Mouse (Mus musculus): ENCODE results near the gene Gm42791.

The Gm42791 gene

DNA sequence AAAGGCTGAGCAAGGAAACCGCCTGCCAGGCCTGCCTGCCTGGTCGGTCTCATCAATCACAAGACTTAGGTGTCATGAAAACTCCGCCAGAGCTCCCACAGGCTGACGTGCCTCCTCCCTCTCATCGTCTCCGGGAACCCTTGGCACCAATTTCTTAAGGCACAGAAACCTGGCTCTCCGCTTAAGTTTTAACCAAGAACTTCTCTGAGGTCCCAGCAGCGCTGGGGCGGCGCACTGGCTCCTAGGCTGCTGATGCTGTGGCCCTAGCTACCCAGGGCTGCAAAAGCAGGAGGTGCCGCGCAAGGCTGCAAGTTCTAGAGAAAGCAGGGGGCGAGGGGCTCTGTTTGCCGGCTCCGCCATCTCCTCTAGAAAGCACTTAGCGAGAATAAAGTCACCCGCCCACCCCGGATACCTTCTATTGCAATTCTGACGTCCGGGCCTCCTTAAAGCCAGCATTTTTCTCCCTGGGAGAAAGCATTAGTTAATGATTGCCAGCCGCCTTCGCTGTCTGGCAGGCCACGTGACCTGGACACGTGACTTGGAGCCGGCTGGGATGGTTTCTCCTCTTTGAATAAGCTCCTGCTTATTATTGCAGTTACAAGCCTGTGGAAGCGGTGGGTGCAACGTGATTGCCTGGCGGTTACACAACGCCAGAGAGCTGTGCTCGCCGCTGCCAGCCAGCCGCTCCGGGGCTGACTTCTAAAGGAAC lies at the start of gene Gm42791:
TSS of gene Gm42791 (minus strand) at position 442 of the 709 bp plus-strand sequence.
- peak; percentile 99 for DNase-seq

- no peak for DNase-seq
Observed at GRCm38 (mm10) chr5:149044067-149044466, 49.1 kb upstream of the Gm42791 start.

- DNase-seq, result no peak
Observed at GRCm38 (mm10) chr5:149043240-149043639, 48.3 kb upstream of the Gm42791 start.

GRCm38 (mm10) chr5:149039825-149040224 lies 44.9 kb upstream of the Gm42791 start:
- DNase-seq, result no peak

- DNase-seq, result peak; percentile 92
Observed at GRCm38 (mm10) chr5:149037729-149038128, 42.8 kb upstream of the Gm42791 start.

- no peak for DNase-seq
Observed at GRCm38 (mm10) chr5:149036920-149037319, 42.0 kb upstream of the Gm42791 start.

DNA sequence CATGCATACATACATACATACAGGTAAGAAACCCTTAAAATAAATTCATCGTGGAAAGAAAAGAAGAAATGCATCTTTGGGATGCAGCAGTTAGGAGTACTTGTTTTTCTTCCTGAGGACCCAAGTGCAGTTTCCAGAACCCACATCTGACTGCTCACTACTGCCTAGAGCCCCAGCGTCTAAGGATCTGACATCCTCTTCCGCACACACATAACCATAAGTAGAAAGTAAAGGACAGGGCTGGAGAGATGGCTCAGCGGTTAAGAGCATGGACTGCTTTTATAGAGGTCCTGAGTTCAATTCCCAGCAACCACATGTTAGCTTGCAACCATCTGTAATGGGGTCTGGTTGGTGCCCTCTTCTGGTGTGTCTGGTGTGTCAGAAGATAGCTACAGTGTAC lies 37.5 kb upstream of the Gm42791 start:
- DNase-seq, result no peak

DNA sequence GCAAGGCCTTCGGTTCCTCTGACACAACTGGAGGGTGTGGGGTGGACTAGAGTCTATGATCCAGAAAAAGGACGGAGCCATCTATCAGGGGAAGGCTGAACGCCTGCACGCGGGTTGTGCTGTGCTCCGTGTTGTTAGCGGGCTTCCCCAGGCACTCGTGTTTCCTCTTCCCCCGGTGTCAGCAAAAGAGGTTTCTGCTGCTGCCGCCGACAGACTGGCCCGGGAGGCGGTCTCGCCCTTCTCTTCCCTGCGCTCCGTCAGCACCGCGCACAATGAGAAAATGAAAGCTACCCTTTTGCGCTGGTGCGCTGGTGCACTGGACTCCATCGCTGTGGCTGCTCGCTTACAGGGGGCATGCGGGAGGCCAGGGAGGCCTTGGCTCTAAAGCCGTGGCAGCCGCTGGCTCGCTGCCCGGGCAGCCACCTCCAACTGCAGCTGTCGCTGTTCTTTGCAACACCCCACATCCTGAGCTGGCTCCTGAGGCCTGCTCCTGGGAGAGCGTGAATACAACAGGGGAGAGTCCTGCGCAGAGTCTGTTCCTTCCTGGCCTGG lies 36.3 kb upstream of the Gm42791 start:
- DNase-seq, result peak; percentile 64

DNA sequence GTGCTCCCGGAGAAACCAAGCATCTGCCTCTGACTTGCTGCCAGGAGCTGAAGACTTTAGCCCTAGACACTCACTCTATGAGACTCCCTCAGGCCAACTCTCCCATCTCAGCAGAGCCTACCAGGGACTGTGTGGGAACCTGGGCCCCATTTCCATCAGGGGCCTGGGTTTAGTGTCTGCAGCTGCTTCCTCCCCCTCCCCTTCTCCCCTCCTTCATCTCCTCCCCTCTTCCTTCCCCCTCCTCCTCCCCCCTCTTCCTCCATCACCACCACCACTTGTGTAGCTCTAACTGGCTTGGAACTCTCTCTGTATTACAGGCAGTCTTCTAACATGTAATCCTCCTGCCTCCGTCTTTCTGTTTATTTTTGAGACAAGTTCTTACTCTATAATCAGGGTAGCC lies 35.2 kb upstream of the Gm42791 start:
- no peak for DNase-seq

DNA sequence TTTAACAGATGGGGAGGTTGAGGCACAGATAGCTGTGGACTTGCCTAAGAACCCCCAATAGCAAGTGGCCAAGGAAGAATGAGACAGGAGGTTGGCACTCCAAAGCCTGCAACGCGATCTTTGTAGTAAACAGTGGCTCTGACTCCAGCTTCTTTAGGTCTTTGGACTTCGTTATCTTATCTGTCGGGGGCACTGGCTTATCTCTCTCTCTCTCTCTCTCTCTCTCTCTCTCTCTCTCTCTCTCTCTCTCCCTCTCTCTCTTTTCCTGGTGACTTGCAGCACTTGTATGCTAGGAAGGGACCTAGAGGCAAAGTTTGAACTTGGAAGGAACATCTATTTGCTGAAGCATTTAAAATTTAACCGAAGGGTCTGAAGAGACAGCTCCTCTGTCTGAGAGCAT lies 33.4 kb upstream of the Gm42791 start:
- DNase-seq, result no peak

GRCm38 (mm10) chr5:149027389-149027788 lies 32.4 kb upstream of the Gm42791 start:
- no peak for DNase-seq

DNA sequence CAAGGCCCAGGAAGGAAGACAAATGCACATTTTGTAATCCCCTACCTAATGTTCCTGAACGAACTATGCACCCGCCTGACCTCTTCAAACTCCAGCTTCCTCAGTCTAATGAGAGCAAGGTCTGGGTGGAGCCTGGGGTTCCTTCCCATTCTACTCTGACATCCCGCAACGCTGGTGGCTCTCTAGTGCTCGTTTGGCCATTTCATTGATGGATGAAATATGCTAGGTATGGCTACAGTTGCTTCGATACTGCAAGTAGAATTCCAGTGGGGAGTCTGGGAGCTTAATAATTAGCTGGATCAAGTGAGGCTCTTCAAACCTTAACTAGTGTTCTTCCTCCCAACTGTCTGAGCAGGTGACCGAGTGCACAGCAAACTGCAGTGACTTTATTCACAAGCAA lies 26.2 kb upstream of the Gm42791 start:
- DNase-seq, result peak; percentile 54

- no peak for DNase-seq
Observed at GRCm38 (mm10) chr5:149020681-149021062, 25.7 kb upstream of the Gm42791 start.

DNA sequence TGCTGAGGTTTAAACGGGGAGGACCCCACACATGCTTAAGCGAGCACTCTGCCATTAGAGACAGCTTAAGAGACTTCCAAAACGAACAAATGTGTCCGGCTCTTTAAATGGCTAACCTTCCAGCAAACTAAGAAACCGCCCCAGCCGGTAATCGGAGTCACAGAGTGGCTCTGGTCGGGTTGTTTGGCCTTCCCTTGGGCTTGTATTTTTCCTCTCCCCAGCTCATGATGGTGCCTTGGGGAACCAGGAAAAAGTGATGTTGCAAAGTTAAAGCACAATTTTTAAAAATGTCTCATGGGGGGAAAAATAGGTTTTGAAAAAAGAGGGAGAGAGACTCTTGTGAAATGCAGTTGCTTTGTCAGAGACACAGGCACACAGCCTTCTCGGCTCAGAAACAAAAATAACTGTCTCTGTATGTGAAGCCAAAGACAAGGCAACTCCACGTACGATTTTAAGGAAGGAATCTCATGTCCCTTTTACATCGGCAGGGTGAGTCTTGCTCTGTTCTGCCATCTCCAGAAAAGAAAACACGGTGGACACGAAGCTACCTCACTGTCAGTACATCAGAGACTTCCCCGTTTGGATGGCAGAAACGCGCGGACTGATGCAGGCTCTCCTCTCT lies 25.2 kb upstream of the Gm42791 start:
- no peak for DNase-seq

GRCm38 (mm10) chr5:149017666-149018415 lies 22.9 kb upstream of the Gm42791 start:
- DNase-seq, result no peak

DNA sequence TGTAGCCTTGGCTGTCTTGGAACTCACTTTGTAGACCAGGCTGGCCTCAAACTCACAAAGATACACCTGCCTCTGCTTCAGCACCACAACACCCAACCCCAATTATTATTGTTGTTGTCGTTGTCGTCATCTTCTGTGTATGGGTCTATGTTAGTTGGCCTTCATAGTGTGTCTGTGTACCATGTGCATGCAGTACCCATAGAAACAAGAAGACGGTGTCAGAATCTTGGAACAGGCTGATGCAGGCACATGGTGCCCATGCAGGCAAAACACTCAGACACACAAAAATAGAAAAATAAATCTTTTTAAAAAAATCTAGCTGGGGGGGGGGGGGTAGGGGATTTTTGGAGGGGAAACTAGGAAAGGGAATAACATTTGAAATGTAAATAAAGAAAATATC lies 22.2 kb upstream of the Gm42791 start:
- no peak for DNase-seq

- no peak for DNase-seq
Observed at GRCm38 (mm10) chr5:149016261-149016660, 21.3 kb upstream of the Gm42791 start.

- DNase-seq, result peak; percentile 28
Observed at GRCm38 (mm10) chr5:149015335-149016201, 20.6 kb upstream of the Gm42791 start.

- DNase-seq, result no peak
Observed at GRCm38 (mm10) chr5:149014600-149015268, 19.8 kb upstream of the Gm42791 start.

DNA sequence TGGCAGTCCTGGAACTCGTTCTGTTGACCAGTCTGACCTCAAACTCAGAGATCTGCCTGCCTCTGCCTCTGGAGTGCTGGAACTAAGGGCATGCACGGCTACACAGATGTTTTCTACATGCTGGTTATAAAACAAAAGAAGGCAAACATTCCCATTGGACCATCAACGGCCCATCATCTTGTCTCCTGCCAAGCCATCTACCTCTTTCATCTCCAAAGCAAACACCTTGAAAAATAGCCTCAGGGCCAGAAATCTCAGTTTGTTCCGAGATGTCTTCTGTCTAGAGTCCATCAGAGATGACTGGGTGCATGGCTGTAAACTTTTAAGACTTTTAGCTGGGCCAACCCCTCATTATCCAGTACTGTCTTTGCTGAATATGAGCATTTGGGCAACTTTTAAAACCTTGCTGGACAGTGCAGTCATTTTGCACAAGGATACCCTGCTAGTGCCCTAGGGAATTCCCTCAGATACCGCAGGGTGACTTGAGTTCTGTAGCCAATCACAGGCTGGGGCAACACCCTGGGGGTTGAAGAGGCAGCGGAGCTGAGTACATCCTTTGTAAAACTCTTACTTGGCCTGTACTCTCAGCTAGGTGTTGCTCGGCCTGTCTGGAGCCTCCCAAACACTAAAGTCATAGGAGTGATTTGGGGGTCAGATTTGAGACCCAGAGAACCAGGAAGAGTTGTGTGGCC lies 19.0 kb upstream of the Gm42791 start:
- DNase-seq, result no peak

GRCm38 (mm10) chr5:149009111-149009510 lies 14.2 kb upstream of the Gm42791 start:
- no peak for DNase-seq

DNA sequence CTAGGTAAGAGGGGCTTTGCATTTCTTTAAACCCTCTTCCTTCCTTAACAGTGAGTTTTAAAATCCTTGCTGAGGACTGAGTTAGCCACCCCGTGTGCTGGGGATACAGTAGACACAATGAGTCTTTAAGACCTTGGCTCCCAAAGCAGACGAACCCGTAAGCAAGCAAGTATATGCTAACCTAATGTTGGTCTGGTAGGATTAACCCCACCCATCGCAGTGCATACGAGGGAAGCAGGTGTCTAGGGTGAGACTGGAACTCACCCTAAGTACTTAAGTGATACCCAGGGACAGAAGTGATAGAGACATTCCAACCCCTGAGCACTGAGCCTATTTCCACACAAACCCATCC lies 12.3 kb upstream of the Gm42791 start:
- DNase-seq, result peak; percentile 36
